8 mouse cellular contexts compared by ENCODE assay signal in genomic region chr10:11361985-11362692, GRCm38 (mm10). TPM values are rescaled to one million over a fixed set of nuclear protein-coding genes. Genes with fewer than 3 reads are reported as not detected.
DNase-seq lines count a peak whose midpoint lies in the region; ATAC-seq and TF ChIP-seq lines count a peak whose summit lies in the region.

No protein-coding gene starts in this region.

- H3K79me2 ChIP-seq in liver, adult 2 months (ENCODE audit: control insufficient read depth, insufficient read depth, low read length) = no peaks in the 10 kb centered on the region

- H3K4me1 ChIP-seq in liver, adult 2 months (ENCODE audit: control insufficient read depth, insufficient read depth, low read length) = no peaks in the 10 kb centered on the region
- no peaks in the 10 kb centered on the region for H3K4me1 ChIP-seq in liver, embryonic 11.5 days (replicated peaks; ENCODE audit: control insufficient read depth, insufficient read depth, low read length)
- no peaks in the 10 kb centered on the region for H3K4me1 ChIP-seq in hindbrain, embryonic 15.5 days (replicated peaks)

- H3K4me3 ChIP-seq in liver, adult 2 months (ENCODE audit: insufficient read depth, low read depth, low read length) = no peak overlapping the region
- no peak overlapping the region for H3K4me3 ChIP-seq in liver, embryonic 11.5 days (ENCODE audit: low read depth, low read length)
- H3K4me3 ChIP-seq in hindbrain, embryonic 15.5 days = no peak overlapping the region

- TF ChIP-seq CTCF in liver, adult 2 months (IDR thresholded peaks at IDR 0.05; ENCODE audit: low read depth, low read length) = peak; percentile 17; the same call in 1 of the 2 replicates

- H3K9ac ChIP-seq in liver, adult 2 months (ENCODE audit: low read depth, low read length) = no peak overlapping the region
- no peak overlapping the region for H3K9ac ChIP-seq in liver, embryonic 11.5 days (ENCODE audit: low read depth, low read length)
- H3K9ac ChIP-seq in hindbrain, embryonic 15.5 days = no peak overlapping the region

- ATAC-seq in liver, embryonic 11.5 days (replicated peaks; ENCODE audit: low FRiP score) = no peak
- ATAC-seq in hindbrain, embryonic 15.5 days (ENCODE audit: low FRiP score, low read depth) = 0 out of 2 replicates have a peak, but pooled peaks have one; percentile 59

- H3K36me3 ChIP-seq in liver, adult 2 months (ENCODE audit: control insufficient read depth, insufficient read depth, low read length) = no peaks in the 10 kb centered on the region
- no peaks in the 10 kb centered on the region for H3K36me3 ChIP-seq in liver, embryonic 11.5 days (ENCODE audit: control insufficient read depth, insufficient read depth, low read length)
- H3K36me3 ChIP-seq in hindbrain, embryonic 15.5 days = no peaks in the 10 kb centered on the region

- 60% methylated on average over 5 of the region's 5 CpGs for WGBS in liver, adult 2 months
- 57% methylated on average over 5 of the region's 5 CpGs for WGBS in liver, embryonic 11.5 days
- 62% methylated on average over 5 of the region's 5 CpGs for WGBS in hindbrain, embryonic 15.5 days

- no peak overlapping the region for H3K27ac ChIP-seq in liver, adult 2 months (replicated peaks; ENCODE audit: insufficient read depth, low read depth, low read length)
- no peak overlapping the region for H3K27ac ChIP-seq in liver, embryonic 11.5 days (ENCODE audit: low read depth, low read length)
- no peak overlapping the region for H3K27ac ChIP-seq in hindbrain, embryonic 15.5 days (replicated peaks)

- no peak overlapping the region for H3K4me2 ChIP-seq in liver, embryonic 11.5 days
- no peak overlapping the region for H3K4me2 ChIP-seq in hindbrain, embryonic 15.5 days

- no peaks in the 10 kb centered on the region for H3K9me3 ChIP-seq in liver, embryonic 11.5 days (ENCODE audit: control insufficient read depth, low read length)
- no peaks in the 10 kb centered on the region for H3K9me3 ChIP-seq in hindbrain, embryonic 15.5 days

- H3K27me3 ChIP-seq in liver, adult 2 months (ENCODE audit: control insufficient read depth, insufficient read depth, low read length) = no peaks in the 10 kb centered on the region
- H3K27me3 ChIP-seq in liver, embryonic 11.5 days (replicated peaks; ENCODE audit: control insufficient read depth, insufficient read depth, low read length) = no peaks in the 10 kb centered on the region
- no peaks in the 10 kb centered on the region for H3K27me3 ChIP-seq in hindbrain, embryonic 15.5 days

- DNase-seq in cerebellum, adult 18-20 months = peak; percentile 26 to 34
- DNase-seq in cerebellum, adult 11 months = no peak
- DNase-seq in liver, adult 2 months (ENCODE audit: extremely low read depth, low read depth, low spot score) = peak; percentile 54
- no peak for DNase-seq in liver, embryonic 11.5 days (ENCODE audit: low spot score)
- peak; percentile 36 for DNase-seq in c-Kit-positive CD71-negative TER-119-negative erythroid progenitor cells, embryonic 14.5 days (ENCODE audit: low read depth)
- peak; percentile 22 for DNase-seq in naive thymus-derived CD4-positive, alpha-beta T cell, adult 2 months (ENCODE audit: low read depth)
- no peak for DNase-seq in thymus, postnatal 4 days

- TF ChIP-seq POLR2A in liver, adult 2 months (IDR thresholded peaks at IDR 0.05; ENCODE audit: extremely low read depth, insufficient read depth, low read length) = no peak

RNA-seq across cellular contexts. Expression of gene Epm2a, which starts 18.9 kb away (rescaled TPM):
- 6.2 and 6.7 TPM in 2 replicates for total RNA-seq in liver, adult 2 months (2014; rRNA removed)
- 2.9 and 5.6 TPM in 2 replicates for polyA plus RNA-seq in liver, adult 2 months (2012; rRNA removed)
- polyA plus RNA-seq in liver, embryonic 11.5 days (2014; fragmentation: Nextera tagmentation; extraction: Ambion mirVana) = 0.26 and 0.36 TPM in 2 replicates
- polyA plus RNA-seq in hindbrain, embryonic 15.5 days (2015; fragmentation: Nextera tagmentation; extraction: Ambion mirVana) = 1.3 and 1.5 TPM in 2 replicates

Comparison
In these comparisons a context has a peak if more than half of its experiments do, and no peak if none do; other contexts are left out.
1. DNase-seq: peak in cerebellum, adult 18-20 months (2 of 2), liver, adult 2 months (single experiment), c-Kit-positive CD71-negative TER-119-negative erythroid progenitor cells, embryonic 14.5 days (single experiment) and naive thymus-derived CD4-positive, alpha-beta T cell, adult 2 months (single experiment); none in cerebellum, adult 11 months (single experiment), liver, embryonic 11.5 days (single experiment) and thymus, postnatal 4 days (single experiment).